Mouse (Mus musculus): ENCODE results near the gene Il4. TPM values are rescaled to one million over a fixed set of nuclear protein-coding genes. Genes with fewer than 3 reads are reported as not detected.

The Il4 gene
- polyA plus RNA-seq (2015; fragmentation: Nextera tagmentation; extraction: Ambion mirVana): 5.2 and 5.5 TPM in 2 replicates

- Histone ChIP-seq H3K9me3 (replicated peaks; ENCODE audit: control insufficient read depth, low read length, poor library complexity, severe bottlenecking) (no peaks in the 10 kb centered on the region), H3K27ac (ENCODE audit: low read length) (no peak within 1 kb of the TSS), H3K9ac (ENCODE audit: low read depth, low read length) (no peak within 1 kb of the TSS), H3K27me3 (ENCODE audit: control insufficient read depth, insufficient read depth, low read depth, low read length) (no peaks in the 10 kb centered on the region), H3K4me2 (ENCODE audit: low read length) (no peak within 1 kb of the TSS), H3K4me3 (ENCODE audit: low read depth, low read length) (no peak within 1 kb of the TSS), H3K4me1 (ENCODE audit: control insufficient read depth, insufficient read depth, low read length) (no peaks in the 10 kb centered on the region), H3K36me3 (ENCODE audit: control insufficient read depth, insufficient read depth, low read length) (no peaks in the 10 kb centered on the region)
- no peak for ATAC-seq
- WGBS: 91% methylated on average over 7 of the region's 7 CpGs
Observed at GRCm38 (mm10) chr11:53618619-53619198, at the start of gene Il4. TSS of gene Il4 (minus strand) at chr11:53618669.

DNA sequence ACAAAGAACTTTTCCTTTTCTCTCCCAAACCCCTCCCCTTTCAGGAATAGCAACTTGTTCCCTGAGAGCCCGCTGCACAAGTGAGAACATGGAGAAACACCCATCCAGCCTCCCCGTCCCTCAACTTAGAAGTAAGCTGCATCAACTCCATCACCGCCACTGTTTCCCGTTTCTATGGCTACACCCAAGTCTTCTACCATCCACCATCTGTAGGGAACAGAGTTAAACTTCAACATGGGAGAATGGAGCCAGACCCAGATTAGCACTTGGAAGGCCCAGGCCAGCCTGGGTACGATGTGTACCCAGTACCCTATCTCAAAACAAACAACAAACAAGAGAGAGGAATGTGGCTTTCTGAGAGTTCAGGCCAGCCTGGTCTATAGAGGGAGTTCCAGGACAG lies 45.6 kb upstream of the Il4 start:
- H3K9me3 ChIP-seq (replicated peaks; ENCODE audit: control insufficient read depth, low read length, poor library complexity, severe bottlenecking): no peaks in the 10 kb centered on the region
- no peaks in the 10 kb centered on the region for H3K36me3 ChIP-seq (ENCODE audit: control insufficient read depth, insufficient read depth, low read length)
- H3K4me3 ChIP-seq (ENCODE audit: low read depth, low read length): no peak overlapping the region
- no peak overlapping the region for H3K4me2 ChIP-seq (ENCODE audit: low read length)
- no peak overlapping the region for H3K27ac ChIP-seq (ENCODE audit: low read length)
- 85% methylated on average over 5 of the region's 5 CpGs for WGBS
- H3K9ac ChIP-seq (ENCODE audit: low read depth, low read length): no peak overlapping the region
- ATAC-seq: no peak
- H3K27me3 ChIP-seq (ENCODE audit: control insufficient read depth, insufficient read depth, low read depth, low read length): no peaks in the 10 kb centered on the region
- H3K4me1 ChIP-seq (ENCODE audit: control insufficient read depth, insufficient read depth, low read length): no peaks in the 10 kb centered on the region

- ATAC-seq: no peak
- Histone ChIP-seq H3K9ac (ENCODE audit: low read depth, low read length) (no peak overlapping the region), H3K9me3 (replicated peaks; ENCODE audit: control insufficient read depth, low read length, poor library complexity, severe bottlenecking) (no peaks in the 10 kb centered on the region), H3K4me1 (ENCODE audit: control insufficient read depth, insufficient read depth, low read length) (no peaks in the 10 kb centered on the region), H3K4me3 (ENCODE audit: low read depth, low read length) (no peak overlapping the region), H3K36me3 (ENCODE audit: control insufficient read depth, insufficient read depth, low read length) (no peaks in the 10 kb centered on the region), H3K27ac (ENCODE audit: low read length) (no peak overlapping the region), H3K4me2 (ENCODE audit: low read length) (no peak overlapping the region), H3K27me3 (ENCODE audit: control insufficient read depth, insufficient read depth, low read depth, low read length) (no peaks in the 10 kb centered on the region)
- WGBS: 87% methylated on average over 14 of the region's 14 CpGs
Observed at GRCm38 (mm10) chr11:53662794-53663674, 44.6 kb upstream of the Il4 start.

DNA sequence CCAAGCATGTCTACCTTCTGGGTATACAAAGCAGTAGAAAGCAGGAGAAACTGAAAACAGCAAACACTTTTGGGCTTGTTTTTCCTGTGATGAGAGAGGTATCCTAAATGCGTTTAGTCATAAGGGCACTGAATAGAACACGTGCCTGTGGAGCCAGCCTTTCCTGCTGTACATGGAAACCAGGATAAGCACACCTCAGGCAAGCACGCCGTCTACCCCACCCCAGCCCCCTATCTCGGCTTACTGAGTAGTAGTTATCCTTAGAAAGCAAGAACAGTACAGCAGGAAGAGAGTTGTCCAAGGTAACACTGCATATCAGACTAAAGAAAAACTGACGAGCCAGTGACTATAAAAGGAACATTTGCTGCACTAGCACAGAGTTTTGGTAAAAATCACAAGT lies 39.4 kb upstream of the Il4 start:
- H3K27me3 ChIP-seq (ENCODE audit: control insufficient read depth, insufficient read depth, low read depth, low read length): no peaks in the 10 kb centered on the region
- no peaks in the 10 kb centered on the region for H3K36me3 ChIP-seq (ENCODE audit: control insufficient read depth, insufficient read depth, low read length)
- no peak overlapping the region for H3K27ac ChIP-seq (ENCODE audit: low read length)
- ATAC-seq: no peak
- H3K9me3 ChIP-seq (replicated peaks; ENCODE audit: control insufficient read depth, low read length, poor library complexity, severe bottlenecking): no peaks in the 10 kb centered on the region
- no peaks in the 10 kb centered on the region for H3K4me1 ChIP-seq (ENCODE audit: control insufficient read depth, insufficient read depth, low read length)
- 89% methylated on average over 6 of the region's 6 CpGs for WGBS
- H3K9ac ChIP-seq (ENCODE audit: low read depth, low read length): no peak overlapping the region
- H3K4me3 ChIP-seq (ENCODE audit: low read depth, low read length): no peak overlapping the region
- no peak overlapping the region for H3K4me2 ChIP-seq (ENCODE audit: low read length)

GRCm38 (mm10) chr11:53657381-53657780 lies 38.9 kb upstream of the Il4 start:
- Histone ChIP-seq H3K4me1 (ENCODE audit: control insufficient read depth, insufficient read depth, low read length) (no peaks in the 10 kb centered on the region), H3K36me3 (ENCODE audit: control insufficient read depth, insufficient read depth, low read length) (no peaks in the 10 kb centered on the region), H3K27me3 (ENCODE audit: control insufficient read depth, insufficient read depth, low read depth, low read length) (no peaks in the 10 kb centered on the region), H3K27ac (ENCODE audit: low read length) (no peak overlapping the region), H3K4me2 (ENCODE audit: low read length) (no peak overlapping the region), H3K9ac (ENCODE audit: low read depth, low read length) (no peak overlapping the region), H3K4me3 (ENCODE audit: low read depth, low read length) (no peak overlapping the region), H3K9me3 (replicated peaks; ENCODE audit: control insufficient read depth, low read length, poor library complexity, severe bottlenecking) (no peaks in the 10 kb centered on the region)
- no peak for ATAC-seq
- 92% methylated on average over 8 of the region's 8 CpGs for WGBS

GRCm38 (mm10) chr11:53656558-53657202 lies 38.2 kb upstream of the Il4 start:
- H3K36me3 ChIP-seq (ENCODE audit: control insufficient read depth, insufficient read depth, low read length): no peaks in the 10 kb centered on the region
- H3K27me3 ChIP-seq (ENCODE audit: control insufficient read depth, insufficient read depth, low read depth, low read length): no peaks in the 10 kb centered on the region
- H3K4me3 ChIP-seq (ENCODE audit: low read depth, low read length): no peak overlapping the region
- ATAC-seq: no peak
- H3K9me3 ChIP-seq (replicated peaks; ENCODE audit: control insufficient read depth, low read length, poor library complexity, severe bottlenecking): no peaks in the 10 kb centered on the region
- 95% methylated on average over 9 of the region's 9 CpGs for WGBS
- no peak overlapping the region for H3K27ac ChIP-seq (ENCODE audit: low read length)
- H3K4me1 ChIP-seq (ENCODE audit: control insufficient read depth, insufficient read depth, low read length): no peaks in the 10 kb centered on the region
- no peak overlapping the region for H3K9ac ChIP-seq (ENCODE audit: low read depth, low read length)
- H3K4me2 ChIP-seq (ENCODE audit: low read length): no peak overlapping the region

GRCm38 (mm10) chr11:53655043-53655442 lies 36.6 kb upstream of the Il4 start:
- Histone ChIP-seq H3K4me3 (ENCODE audit: low read depth, low read length) (no peak overlapping the region), H3K9me3 (replicated peaks; ENCODE audit: control insufficient read depth, low read length, poor library complexity, severe bottlenecking) (no peaks in the 10 kb centered on the region), H3K36me3 (ENCODE audit: control insufficient read depth, insufficient read depth, low read length) (0 out of 2 replicates have a peak, but pooled peaks cover 5% of the 10 kb centered on the region), H3K27ac (ENCODE audit: low read length) (no peak overlapping the region), H3K4me2 (ENCODE audit: low read length) (no peak overlapping the region), H3K4me1 (ENCODE audit: control insufficient read depth, insufficient read depth, low read length) (no peaks in the 10 kb centered on the region), H3K27me3 (ENCODE audit: control insufficient read depth, insufficient read depth, low read depth, low read length) (no peaks in the 10 kb centered on the region), H3K9ac (ENCODE audit: low read depth, low read length) (no peak overlapping the region)
- no peak for ATAC-seq
- WGBS: 92% methylated on average over 5 of the region's 5 CpGs

GRCm38 (mm10) chr11:53652427-53652826 lies 34.0 kb upstream of the Il4 start:
- WGBS: 96% methylated on average over 2 of the region's 2 CpGs

GRCm38 (mm10) chr11:53651441-53651840 lies 33.0 kb upstream of the Il4 start:
- Histone ChIP-seq H3K27me3 (ENCODE audit: control insufficient read depth, insufficient read depth, low read depth, low read length) (no peaks in the 10 kb centered on the region), H3K27ac (ENCODE audit: low read length) (no peak overlapping the region), H3K9ac (ENCODE audit: low read depth, low read length) (no peak overlapping the region), H3K4me3 (ENCODE audit: low read depth, low read length) (no peak overlapping the region), H3K4me2 (ENCODE audit: low read length) (no peak overlapping the region), H3K36me3 (ENCODE audit: control insufficient read depth, insufficient read depth, low read length) (peaks cover 6% of the 10 kb centered on the region; the same call in 1 of the 2 replicates), H3K4me1 (ENCODE audit: control insufficient read depth, insufficient read depth, low read length) (no peaks in the 10 kb centered on the region), H3K9me3 (replicated peaks; ENCODE audit: control insufficient read depth, low read length, poor library complexity, severe bottlenecking) (no peaks in the 10 kb centered on the region)
- no peak for ATAC-seq
- WGBS: 90% methylated on average over 4 of the region's 4 CpGs

More at GRCm38 (mm10) chr11:53652427-53652826, 34.0 kb upstream of the Il4 start:
- no peak overlapping the region for H3K27ac ChIP-seq (ENCODE audit: low read length)
- H3K4me2 ChIP-seq (ENCODE audit: low read length): no peak overlapping the region
- H3K9ac ChIP-seq (ENCODE audit: low read depth, low read length): no peak overlapping the region
- ATAC-seq: no peak
- H3K27me3 ChIP-seq (ENCODE audit: control insufficient read depth, insufficient read depth, low read depth, low read length): no peaks in the 10 kb centered on the region
- no peaks in the 10 kb centered on the region for H3K4me1 ChIP-seq (ENCODE audit: control insufficient read depth, insufficient read depth, low read length)
- H3K4me3 ChIP-seq (ENCODE audit: low read depth, low read length): no peak overlapping the region
- H3K36me3 ChIP-seq (ENCODE audit: control insufficient read depth, insufficient read depth, low read length): peaks cover 6% of the 10 kb centered on the region; the same call in 1 of the 2 replicates
- H3K9me3 ChIP-seq (replicated peaks; ENCODE audit: control insufficient read depth, low read length, poor library complexity, severe bottlenecking): no peaks in the 10 kb centered on the region
